Mouse (Mus musculus) midbrain, embryonic 14.5 days (tissue): ENCODE results near the gene Isoc2b. TPM values are rescaled to one million over a fixed set of nuclear protein-coding genes. Genes with fewer than 3 reads are reported as not detected.
"Not testable (repeated sequence)": the region's sequence is repeated elsewhere in the genome, so short reads cannot be mapped to it uniquely, and the experiment has no call there.

Experiments used
- ATAC-seq: fragments of 200-750 bp; cut with Nextera tagmentation; 2 replicates; pipeline ENCODE4 v1.8.0; 2017; ENCODE audit warnings: moderate number of reproducible peaks, moderate library complexity; ENCODE audit not compliant: low FRiP score, low TSS enrichment
- DNase-seq: peaks from one replicate; pipeline ENCODE4 v3.0.0-alpha.2; 2015
- H3K27ac ChIP-seq: fragments of 300-500 bp; sonication (generic); replicated peaks from 2 replicates; pipeline ENCODE4 v1.5.1; 2014; ENCODE audit warnings: mild to moderate bottlenecking, low read depth, low read length, moderate library complexity
- H3K27me3 ChIP-seq: fragments of 300-500 bp; sonication (generic); 2 replicates; pipeline ENCODE4 v1.6.1; 2014; ENCODE audit warnings: low read length, control low read depth, mixed read lengths; ENCODE audit not compliant: control insufficient read depth, insufficient read depth
- H3K36me3 ChIP-seq: fragments of 300-500 bp; sonication (generic); 2 replicates; pipeline ENCODE4 v1.6.1; 2014; ENCODE audit warnings: low read length, control low read depth; ENCODE audit not compliant: control insufficient read depth, insufficient read depth
- H3K4me1 ChIP-seq: fragments of 300-500 bp; sonication (generic); 2 replicates; pipeline ENCODE4 v1.6.1; 2014; ENCODE audit warnings: mild to moderate bottlenecking, antibody characterized with exemption, low read length, control low read depth; ENCODE audit not compliant: control insufficient read depth, insufficient read depth
- H3K4me2 ChIP-seq: fragments of 300-500 bp; sonication (generic); 2 replicates; pipeline ENCODE4 v1.6.1; 2014; ENCODE audit warnings: mild to moderate bottlenecking, low read length, moderate library complexity
- H3K4me3 ChIP-seq: fragments of 300-500 bp; sonication (generic); replicated peaks from 2 replicates; pipeline ENCODE4 v1.5.1; 2014; ENCODE audit warnings: low read depth, low read length
- H3K9ac ChIP-seq: fragments of 300-500 bp; sonication (generic); replicated peaks from 2 replicates; pipeline ENCODE4 v1.6.1; 2014; ENCODE audit warnings: mild to moderate bottlenecking, low read length, moderate library complexity
- H3K9me3 ChIP-seq: fragments of 300-500 bp; sonication (generic); 2 replicates; pipeline ENCODE4 v1.6.1; 2016; ENCODE audit warnings: low read length, control low read depth, mixed read lengths; ENCODE audit not compliant: control insufficient read depth
- WGBS: fragments of 180-500 bp; shearing (Covaris S2); extraction: QIAGEN DNeasy Blood & Tissue Kit; methylation state at CpG from one replicate; pipeline ENCODE4 v1.1.7; 2014; 5-methylcytosine and 5-hydroxymethylcytosine counted together
- polyA plus RNA-seq: library from polyadenylated mRNA; unstranded; fragments of >200 nt; fragmentation: Nextera tagmentation; extraction: Ambion mirVana; gene quantifications from 2 replicates; pipeline ENCODE4 v1.2.1, GENCODE M21; 2014

Gene Isoc2b
- polyA plus RNA-seq, 1 experiment from 2014 or later = 6.6 TPM

DNA sequence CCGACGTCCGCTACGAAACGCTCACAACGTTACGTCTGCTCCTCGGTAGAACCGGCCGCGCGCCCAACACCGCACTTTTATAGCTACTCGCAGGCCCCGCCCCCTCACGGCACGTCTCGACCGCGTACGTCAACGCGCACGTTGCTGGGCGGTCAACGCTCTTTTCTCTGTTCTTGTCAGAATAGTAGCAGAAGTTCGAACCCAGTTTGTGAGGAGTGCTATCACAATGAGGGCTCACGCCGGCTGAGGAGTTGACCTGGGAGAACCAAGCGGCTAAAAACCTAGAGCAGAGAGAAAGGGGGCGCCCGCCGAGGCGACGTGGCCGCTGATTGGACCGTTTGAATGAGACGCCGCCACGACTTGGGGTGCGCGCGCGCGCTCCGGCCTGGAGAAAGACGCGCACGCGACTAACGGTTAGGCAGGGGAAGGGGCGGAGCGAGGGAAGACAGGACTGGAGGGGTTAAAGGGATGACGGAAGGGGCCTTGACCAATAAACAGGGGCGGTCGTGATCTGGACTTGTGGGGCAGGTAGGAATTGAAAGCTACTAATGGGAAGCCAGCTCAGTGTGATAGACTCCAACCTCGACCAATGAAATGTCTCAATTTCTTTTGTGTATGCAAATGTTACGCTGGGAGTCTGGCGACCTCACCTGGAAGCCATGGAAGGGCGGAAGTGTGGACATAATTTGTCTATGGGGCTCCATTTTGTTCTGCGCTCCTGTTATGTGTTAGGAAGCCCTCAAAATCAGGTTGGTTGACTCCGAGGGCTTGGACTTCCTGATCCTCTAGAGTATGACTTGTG lies 57.6 kb downstream of the Isoc2b start, which contains the start of gene Ube2s:
Gene Ube2s, minus strand, starts transcription at position 288 of the 802 bp plus-strand sequence.
- Histone ChIP-seq H3K4me1 (peaks cover 18% of the 10 kb centered on the region), H3K27me3 (no peaks in the 10 kb centered on the region), H3K4me2 (peak within 1 kb of the TSS; percentile 88), H3K27ac (peak within 1 kb of the TSS; percentile 98), H3K9me3 (no peaks in the 10 kb centered on the region), H3K4me3 (peak within 1 kb of the TSS; percentile 96), H3K36me3 (peaks cover 25% of the 10 kb centered on the region), H3K9ac (peak within 1 kb of the TSS; percentile 90)
- WGBS = under 1% methylated on average over 62 of the region's 62 CpGs
- DNase-seq = peak; percentile 100
- peak; percentile 99 for ATAC-seq

DNA sequence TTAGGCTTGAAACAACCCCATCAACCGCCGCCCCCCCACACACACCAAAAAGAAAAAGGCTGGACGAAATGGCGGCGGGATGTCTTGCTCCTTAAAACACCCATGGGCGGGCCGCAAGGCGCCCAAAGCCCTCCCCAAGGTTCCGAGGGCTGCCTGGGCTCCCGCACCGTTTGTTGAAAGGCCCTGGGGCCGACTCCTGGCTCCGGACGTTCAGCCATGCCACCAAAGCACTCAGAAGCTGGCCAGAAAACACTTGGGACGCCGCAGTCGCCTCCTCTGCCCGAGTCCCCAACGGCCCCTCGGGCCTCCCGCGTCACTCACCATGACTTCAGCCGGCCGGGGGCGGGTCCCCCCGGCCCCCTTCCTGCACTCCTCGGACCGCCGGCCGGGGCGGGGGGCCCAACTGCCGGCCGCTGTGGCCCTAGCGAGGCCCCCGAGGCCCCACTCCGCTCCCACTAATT lies 58.2 kb downstream of the Isoc2b start:
- no peak; the same call in 1 of the 2 replicates for ATAC-seq
- H3K27ac ChIP-seq = peak overlapping the region; percentile 98
- H3K4me3 ChIP-seq = peak overlapping the region; percentile 96
- WGBS = under 1% methylated on average over 28 of the region's 36 CpGs
- H3K4me2 ChIP-seq = peak overlapping the region; percentile 88
- no peaks in the 10 kb centered on the region for H3K27me3 ChIP-seq
- no peaks in the 10 kb centered on the region for H3K9me3 ChIP-seq
- H3K36me3 ChIP-seq = peaks cover 32% of the 10 kb centered on the region
- peaks cover 18% of the 10 kb centered on the region for H3K4me1 ChIP-seq
- H3K9ac ChIP-seq = peak overlapping the region; percentile 90
- peak; percentile 57 for DNase-seq

- DNase-seq, ATAC-seq, H3K9me3 ChIP-seq, H3K27me3 ChIP-seq, H3K27ac ChIP-seq: not testable (repeated sequence)
- 37% methylated on average over 10 of the region's 10 CpGs for WGBS
- Histone ChIP-seq H3K4me1 (peaks cover 18% of the 10 kb centered on the region), H3K4me3 (peak overlapping the region; percentile 96), H3K36me3 (peaks cover 38% of the 10 kb centered on the region), H3K9ac (peak overlapping the region; percentile 90), H3K4me2 (peak overlapping the region; percentile 88)
These were observed 58.9 kb downstream of the Isoc2b start for GRCm38 (mm10) chr7:4811131-4811530.

GRCm38 (mm10) chr7:4806716-4807115 lies 63.3 kb downstream of the Isoc2b start:
- WGBS = 95% methylated on average over 7 of the region's 7 CpGs
- Histone ChIP-seq H3K4me3 (no peak overlapping the region), H3K4me1 (peaks cover 12% of the 10 kb centered on the region), H3K27me3 (no peaks in the 10 kb centered on the region), H3K9ac (no peak overlapping the region), H3K9me3 (no peaks in the 10 kb centered on the region), H3K4me2 (no peak overlapping the region), H3K36me3 (peaks cover 54% of the 10 kb centered on the region), H3K27ac (no peak overlapping the region)
- DNase-seq = peak; percentile 79
- ATAC-seq = no peak

DNA sequence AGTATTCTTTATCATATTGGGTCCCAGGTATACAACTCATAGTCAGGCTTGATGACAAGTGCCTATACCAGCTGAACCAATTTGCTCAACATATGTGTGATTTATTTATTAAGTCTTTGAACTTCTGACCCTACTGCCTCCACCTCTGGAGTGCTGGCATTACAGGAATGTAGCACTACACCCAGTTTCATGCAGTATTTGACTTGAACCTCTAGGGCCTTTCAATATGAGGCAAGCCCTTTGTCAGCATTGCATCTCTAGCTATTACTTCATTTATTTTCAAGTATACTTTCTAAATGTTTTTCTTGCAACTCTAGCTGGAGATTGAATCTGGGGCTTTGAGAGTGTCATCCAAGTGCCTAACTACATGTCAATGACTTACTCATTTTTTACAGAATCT lies 67.8 kb downstream of the Isoc2b start:
- Histone ChIP-seq H3K4me1 (no peaks in the 10 kb centered on the region), H3K9me3 (no peaks in the 10 kb centered on the region), H3K36me3 (peaks cover 40% of the 10 kb centered on the region), H3K4me3 (no peak overlapping the region), H3K27me3 (no peaks in the 10 kb centered on the region), H3K9ac (no peak overlapping the region), H3K27ac (no peak overlapping the region), H3K4me2 (no peak overlapping the region)
- ATAC-seq = no peak
- DNase-seq = no peak

- ATAC-seq = no peak
- Histone ChIP-seq H3K9ac (no peak overlapping the region), H3K27ac (no peak overlapping the region), H3K4me3 (no peak overlapping the region), H3K4me1 (peaks cover 6% of the 10 kb centered on the region; the same call in 1 of the 2 replicates), H3K27me3 (no peaks in the 10 kb centered on the region), H3K4me2 (no peak overlapping the region), H3K9me3 (no peaks in the 10 kb centered on the region), H3K36me3 (peaks cover 46% of the 10 kb centered on the region)
- WGBS = 75% methylated on average over 7 of the region's 7 CpGs
- peak; percentile 74 for DNase-seq
These were observed 74.2 kb downstream of the Isoc2b start for GRCm38 (mm10) chr7:4795767-4796433.

Other genes with a start within 250 kb of the Isoc2b start
- gene Tmem86b, start 238.8 kb downstream of the Isoc2b start, polyA plus RNA-seq = 3.2 and 3.7 TPM in 2 replicates
- 8.7 and 11.2 TPM in 2 replicates for gene Ppp6r1, start 211.2 kb downstream of the Isoc2b start, polyA plus RNA-seq
- 136 and 169 TPM in 2 replicates for gene Hspbp1, start 185.2 kb downstream of the Isoc2b start, polyA plus RNA-seq
- gene Brsk1, start 179.7 kb downstream of the Isoc2b start, polyA plus RNA-seq = 10.0 and 10.8 TPM in 2 replicates
- 0.12 and 0.42 TPM in 2 replicates for gene Tmem150b, start 145.0 kb downstream of the Isoc2b start, polyA plus RNA-seq
- 56.2 and 67.0 TPM in 2 replicates for gene Kmt5c, start 130.1 kb downstream of the Isoc2b start, polyA plus RNA-seq
- gene Cox6b2, start 117.2 kb downstream of the Isoc2b start, polyA plus RNA-seq = 10.2 and 13.0 TPM in 2 replicates
- gene Fam71e2, start 99.0 kb downstream of the Isoc2b start, polyA plus RNA-seq = not detected in 2 replicates
- gene Il11, start 87.4 kb downstream of the Isoc2b start, polyA plus RNA-seq = 0.17 and 0.43 TPM in 2 replicates
- not detected in 2 replicates for gene Tmem190, start 87.3 kb downstream of the Isoc2b start, polyA plus RNA-seq
- gene Tmem238, start 80.6 kb downstream of the Isoc2b start, polyA plus RNA-seq = 2.7 and 3.5 TPM in 2 replicates
- gene Rpl28, start 77.4 kb downstream of the Isoc2b start, polyA plus RNA-seq = 149 and 188 TPM in 2 replicates
- 290 and 338 TPM in 2 replicates for gene Ube2s, start 57.7 kb downstream of the Isoc2b start, polyA plus RNA-seq
- 14.0 and 19.4 TPM in 2 replicates for gene Shisa7, start 25.6 kb downstream of the Isoc2b start, polyA plus RNA-seq
- gene Isoc2a, start 6.9 kb upstream of the Isoc2b start, polyA plus RNA-seq = 0.43 and 0.54 TPM in 2 replicates
- 0.55 TPM in 1 of 2 replicates, not detected in the other for gene Gm36210, start 36.3 kb upstream of the Isoc2b start, polyA plus RNA-seq
- 4.6 and 5.1 TPM in 2 replicates for gene Zfp628, start 45.0 kb upstream of the Isoc2b start, polyA plus RNA-seq
- 24.0 and 28.9 TPM in 2 replicates for gene Nat14, start 51.8 kb upstream of the Isoc2b start, polyA plus RNA-seq
- gene Ssc5d, start 55.5 kb upstream of the Isoc2b start, polyA plus RNA-seq = 0.12 and 0.84 TPM in 2 replicates
- gene Sbk2, start 94.1 kb upstream of the Isoc2b start, polyA plus RNA-seq = not detected in 2 replicates
- 0.59 and 0.89 TPM in 2 replicates for gene Sbk3, start 100.9 kb upstream of the Isoc2b start, polyA plus RNA-seq
- gene Zfp579, start 125.9 kb upstream of the Isoc2b start, polyA plus RNA-seq = 69.3 and 76.5 TPM in 2 replicates
- 8.4 and 9.4 TPM in 2 replicates for gene Zfp524, start 144.2 kb upstream of the Isoc2b start, polyA plus RNA-seq
- gene Fiz1, start 144.4 kb upstream of the Isoc2b start, polyA plus RNA-seq = 36.2 and 38.0 TPM in 2 replicates
- 1.3 TPM in 1 of 2 replicates, not detected in the other for gene Gm44973, start 145.2 kb upstream of the Isoc2b start, polyA plus RNA-seq
- 6.8 and 8.3 TPM in 2 replicates for gene Zfp865, start 150.1 kb upstream of the Isoc2b start, polyA plus RNA-seq
- 47.0 and 63.6 TPM in 2 replicates for gene Ccdc106, start 150.3 kb upstream of the Isoc2b start, polyA plus RNA-seq
- not detected in 2 replicates for gene 4632433K11Rik, start 163.9 kb upstream of the Isoc2b start, polyA plus RNA-seq
- 9.1 and 10.8 TPM in 2 replicates for gene Zfp784, start 168.2 kb upstream of the Isoc2b start, polyA plus RNA-seq
- 104 and 105 TPM in 2 replicates for gene Zfp580, start 181.3 kb upstream of the Isoc2b start, polyA plus RNA-seq
- 111 and 115 TPM in 2 replicates for gene U2af2, start 191.9 kb upstream of the Isoc2b start, polyA plus RNA-seq
- gene Epn1, start 210.0 kb upstream of the Isoc2b start, polyA plus RNA-seq = 104 and 119 TPM in 2 replicates
- not detected in 2 replicates for gene Rfpl4, start 246.7 kb upstream of the Isoc2b start, polyA plus RNA-seq